Mouse (Mus musculus) MEL (cell line): ENCODE measurements around the gene Kcnk10. TPM values are rescaled to one million over a fixed set of nuclear protein-coding genes. Genes with fewer than 3 reads are reported as not detected.

Experiments used
- DNase-seq: peaks from one replicate; pipeline ENCODE4 v3.0.0; 2011; ENCODE audit warnings: low read depth, low spot score
- H3K27ac ChIP-seq: 2 replicates; pipeline ENCODE4 v1.5.1; 2012; ENCODE audit warnings: low read depth, mild to moderate bottlenecking, control low read depth, low read length, moderate library complexity; ENCODE audit not compliant: control insufficient read depth
- H3K27me3 ChIP-seq, 2 experiments: fragments of 150-350 bp in 1 of 2; sonication (generic) in 1 of 2; 2 replicates each; pipeline ENCODE4 v1.6.1; 2012; ENCODE audit warnings: low read length in 2 of 2, mild to moderate bottlenecking in 2 of 2, improper control_type of control experiment in 1 of 2, moderate library complexity in 1 of 2; ENCODE audit not compliant: insufficient read depth in 2 of 2, control insufficient read depth in 1 of 2
- H3K36me3 ChIP-seq, 2 experiments: 2 replicates each; pipeline ENCODE4 v1.6.1; 2012 to 2014; ENCODE audit warnings: low read length in 2 of 2, improper control_type of control experiment in 1 of 2, inconsistent platforms in 1 of 2, mild to moderate bottlenecking in 1 of 2; ENCODE audit not compliant: insufficient read depth in 2 of 2, control insufficient read depth in 1 of 2
- H3K4me1 ChIP-seq, 2 experiments: fragments of 150-350 bp in 1 of 2; sonication (generic) in 1 of 2; 2 replicates each; pipeline ENCODE4 v1.6.1; 2012; ENCODE audit warnings: low read length in 2 of 2, improper control_type of control experiment in 1 of 2, mild to moderate bottlenecking in 1 of 2; ENCODE audit not compliant: insufficient read depth in 2 of 2, control insufficient read depth in 1 of 2
- H3K4me3 ChIP-seq, 2 experiments: fragments of 150-350 bp in 1 of 2; sonication (generic) in 1 of 2; 2 replicates each; pipeline ENCODE4 v1.5.1; 2012; ENCODE audit warnings: low read depth in 2 of 2, low read length in 2 of 2, mild to moderate bottlenecking in 2 of 2, moderate library complexity in 2 of 2, control low read depth in 1 of 2, improper control_type of control experiment in 1 of 2; ENCODE audit not compliant: control insufficient read depth in 1 of 2, insufficient read depth in 1 of 2
- H3K79me2 ChIP-seq: 2 replicates; pipeline ENCODE4 v1.6.1; 2012; ENCODE audit warnings: mild to moderate bottlenecking, low read length, moderate library complexity; ENCODE audit not compliant: control insufficient read depth, poor library complexity, insufficient read depth
- H3K9ac ChIP-seq: 2 replicates; pipeline ENCODE4 v1.6.1; 2012; ENCODE audit warnings: low read depth, mild to moderate bottlenecking, control low read depth, low read length, moderate library complexity; ENCODE audit not compliant: control insufficient read depth, poor library complexity, severe bottlenecking
- H3K9me3 ChIP-seq: fragments of 150-350 bp; sonication (generic); replicated peaks from 2 replicates; pipeline ENCODE4 v1.6.1; 2012; ENCODE audit warnings: mild to moderate bottlenecking, low read length, improper control_type of control experiment, moderate library complexity; ENCODE audit not compliant: insufficient read depth
- CHD1 ChIP-seq: IDR thresholded peaks from 2 replicates; pipeline ENCODE4 v1.6.1; 2012; ENCODE audit warnings: low read depth, mild to moderate bottlenecking, inconsistent platforms, low read length, improper control_type of control experiment
- CTCF ChIP-seq, 3 experiments: IDR thresholded peaks in 2 of 3; conservative IDR thresholded peaks in 1 of 3; 2 replicates each; pipeline ENCODE4 v1.5.1; 2011 to 2012; ENCODE audit warnings: low read length in 3 of 3, low read depth in 2 of 3, mild to moderate bottlenecking in 2 of 3, improper control_type of control experiment in 1 of 3, inconsistent platforms in 1 of 3, mixed read lengths in 1 of 3, moderate library complexity in 1 of 3; ENCODE audit not compliant: control insufficient read depth in 1 of 3, insufficient read depth in 1 of 3, poor library complexity in 1 of 3, severe bottlenecking in 1 of 3
- E2F4 ChIP-seq: IDR thresholded peaks from 2 replicates; pipeline ENCODE4 v1.6.1; 2011; ENCODE audit warnings: low read depth, low read length, improper control_type of control experiment, borderline replicate concordance
- ELF1 ChIP-seq: IDR thresholded peaks from 2 replicates; pipeline ENCODE4 v1.6.1; 2014; ENCODE audit warnings: low read depth, mild to moderate bottlenecking, inconsistent platforms, low read length, improper control_type of control experiment, moderate library complexity
- ETS1 ChIP-seq: IDR thresholded peaks from 2 replicates; pipeline ENCODE4 v1.6.1; 2012; ENCODE audit warnings: low read depth, mild to moderate bottlenecking, inconsistent platforms, low read length, improper control_type of control experiment, moderate library complexity
- GATA1 ChIP-seq: IDR thresholded peaks from 2 replicates; pipeline ENCODE4 v1.6.1; 2011; ENCODE audit warnings: low read depth, low read length, improper control_type of control experiment
- HCFC1 ChIP-seq: IDR thresholded peaks from 2 replicates; pipeline ENCODE4 v1.6.1; 2012; ENCODE audit warnings: low read depth, mild to moderate bottlenecking, inconsistent platforms, low read length, improper control_type of control experiment, moderate library complexity
- JUND ChIP-seq: IDR thresholded peaks from 2 replicates; pipeline ENCODE4 v1.6.1; 2011; ENCODE audit warnings: low read depth, mild to moderate bottlenecking, improper control_type of control experiment, low read length
- MAX ChIP-seq: IDR thresholded peaks from 2 replicates; pipeline ENCODE4 v1.6.1; 2011; ENCODE audit warnings: low read length, improper control_type of control experiment
- MXI1 ChIP-seq: IDR thresholded peaks from 2 replicates; pipeline ENCODE4 v1.6.1; 2011; ENCODE audit warnings: mild to moderate bottlenecking, low read depth, low read length, improper control_type of control experiment
- MYB ChIP-seq: IDR thresholded peaks from 2 replicates; pipeline ENCODE4 v1.6.1; 2011; ENCODE audit warnings: mild to moderate bottlenecking, low read depth, low read length, improper control_type of control experiment
- POLR2A ChIP-seq, 2 experiments: IDR thresholded peaks; 2 replicates each; pipeline ENCODE4 v1.6.1; 2011 to 2012; ENCODE audit warnings: low read length in 2 of 2, mild to moderate bottlenecking in 2 of 2, control low read depth in 1 of 2, improper control_type of control experiment in 1 of 2, low read depth in 1 of 2, moderate library complexity in 1 of 2; ENCODE audit not compliant: control insufficient read depth in 1 of 2, insufficient read depth in 1 of 2, poor library complexity in 1 of 2
- POLR2AphosphoS5 ChIP-seq: IDR thresholded peaks from 2 replicates; pipeline ENCODE4 v1.6.1; 2012; ENCODE audit warnings: low read depth, borderline replicate concordance, mild to moderate bottlenecking, inconsistent platforms, low read length, moderate library complexity, mixed read lengths
- RAD21 ChIP-seq: IDR thresholded peaks from 2 replicates; pipeline ENCODE4 v1.6.1; 2011; ENCODE audit warnings: mild to moderate bottlenecking, low read depth, low read length, improper control_type of control experiment
- SIN3A ChIP-seq: IDR thresholded peaks from 2 replicates; pipeline ENCODE4 v1.6.1; 2012; ENCODE audit warnings: low read length, improper control_type of control experiment, inconsistent platforms
- TAL1 ChIP-seq: IDR thresholded peaks from 2 replicates; pipeline ENCODE4 v1.6.1; 2012; ENCODE audit warnings: mild to moderate bottlenecking, inconsistent platforms, low read length, moderate library complexity, mixed read lengths
- USF2 ChIP-seq, 2 experiments: IDR thresholded peaks; 2 replicates each; pipeline ENCODE4 v1.6.1; 2011 to 2012; ENCODE audit warnings: improper control_type of control experiment in 2 of 2, low read length in 2 of 2, borderline replicate concordance in 1 of 2, inconsistent platforms in 1 of 2, low read depth in 1 of 2, mild to moderate bottlenecking in 1 of 2; ENCODE audit not compliant: insufficient read depth in 1 of 2
- ZC3H11A ChIP-seq: IDR thresholded peaks from 2 replicates; pipeline ENCODE4 v1.6.1; 2012; ENCODE audit warnings: low read depth, mild to moderate bottlenecking, inconsistent platforms, low read length, improper control_type of control experiment
- ZKSCAN1 ChIP-seq: IDR thresholded peaks from 2 replicates; pipeline ENCODE4 v1.6.1; 2012; ENCODE audit warnings: low read depth, mild to moderate bottlenecking, inconsistent platforms, low read length, improper control_type of control experiment, moderate library complexity
- ZMIZ1 ChIP-seq: IDR thresholded peaks from 2 replicates; pipeline ENCODE4 v1.6.1; 2012; ENCODE audit warnings: low read depth, mild to moderate bottlenecking, inconsistent platforms, low read length, improper control_type of control experiment, moderate library complexity
- polyA plus RNA-seq, 2 experiments: library from polyadenylated mRNA; stranded (reverse) in 1 of 2; unstranded in 1 of 2; fragments of >175 nt in 1 of 2; fragments of >200 nt in 1 of 2; gene quantifications; 2 replicates each; pipeline versions ENCODE4 v1.2.1 to v1.2.4; 2012; ENCODE audit warnings: low replicate concordance in 2 of 2, low read depth in 1 of 2; ENCODE audit not compliant: insufficient read length in 2 of 2, insufficient read depth in 1 of 2, missing spikeins in 1 of 2
- total RNA-seq: library from RNA; depleted of rRNA; stranded (reverse); fragments of 300-350 nt; gene quantifications from 2 replicates; pipeline ENCODE4 v1.2.3, GENCODE M21; 2012

Gene Kcnk10
- total and polyA plus RNA-seq, 3 experiments: not detected

DNA sequence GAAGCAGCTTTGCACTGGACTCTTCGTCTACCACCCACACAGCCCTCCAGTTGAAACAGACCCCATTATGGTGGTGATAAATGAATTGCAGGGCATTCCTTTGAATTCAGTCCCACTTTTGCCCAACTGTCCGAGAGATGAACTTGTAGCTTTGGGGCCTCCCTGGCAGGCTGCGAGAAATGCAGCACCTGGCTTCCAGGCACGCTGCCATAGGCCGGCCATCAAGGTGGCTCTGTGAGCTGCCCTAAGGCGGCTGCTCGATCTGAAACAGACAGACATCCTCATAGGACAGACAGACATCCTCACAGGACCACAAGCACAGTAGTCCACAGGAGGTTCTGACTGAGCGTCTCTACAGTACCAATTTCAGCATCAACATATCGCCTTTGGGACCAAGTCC, 30.0 kb downstream of the Kcnk10 start:
- no peak overlapping the region for H3K27ac ChIP-seq
- H3K79me2 ChIP-seq: no peaks in the 10 kb centered on the region
- TF ChIP-seq JUND (no peak), GATA1 (no peak), USF2 (IDR thresholded peaks at IDR 0.05; ENCODE audit: borderline replicate concordance in 1 of 2, insufficient read depth in 1 of 2, low read depth in 1 of 2, low read length in 2 of 2) (no peak), ZMIZ1 (no peak), POLR2AphosphoS5 (no peak), E2F4 (no peak), CTCF (IDR thresholded peaks at IDR 0.05 in 2 of 3, conservative IDR thresholded peaks at IDR 0.05 in 1 of 3; ENCODE audit: control insufficient read depth in 1 of 3, insufficient read depth in 1 of 3, low read depth in 2 of 3, low read length in 3 of 3, poor library complexity in 1 of 3, severe bottlenecking in 1 of 3) (no peak), ETS1 (no peak), ZKSCAN1 (no peak), CHD1 (no peak), TAL1 (no peak), MXI1 (no peak), POLR2A (IDR thresholded peaks at IDR 0.05; ENCODE audit: control insufficient read depth in 1 of 2, insufficient read depth in 1 of 2, low read depth in 1 of 2, low read length in 2 of 2, poor library complexity in 1 of 2) (no peak)
- TF ChIP-seq, all 39 proteins: peak for 0
- Histone ChIP-seq H3K9me3 (no peaks in the 10 kb centered on the region), H3K4me1 (no peaks in the 10 kb centered on the region), H3K27me3 (no peaks in the 10 kb centered on the region), H3K36me3 (no peaks in the 10 kb centered on the region), H3K9ac (no peak overlapping the region), H3K4me3 (no peak overlapping the region)
- DNase-seq: no peak

DNA sequence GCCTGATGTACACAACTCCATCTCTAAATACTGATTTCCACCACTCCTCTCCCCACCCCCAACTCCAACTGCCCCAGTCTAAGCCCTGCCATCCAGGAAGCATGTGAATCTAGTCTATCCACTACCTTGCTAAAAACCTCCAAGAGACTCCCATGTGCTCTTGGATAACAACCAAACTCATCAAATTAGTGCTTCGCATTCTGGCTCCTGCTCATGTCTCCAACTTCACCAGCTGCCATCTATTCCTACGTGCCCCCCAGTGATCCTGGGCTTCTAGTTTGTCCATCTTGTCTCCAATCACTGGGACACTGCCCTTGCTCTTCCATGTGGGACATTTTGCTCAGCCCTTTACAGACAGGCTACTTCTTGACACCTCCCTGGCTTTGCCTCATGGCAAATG, 32.2 kb downstream of the Kcnk10 start:
- H3K27ac ChIP-seq: no peak overlapping the region
- no peak overlapping the region for H3K4me3 ChIP-seq
- H3K9me3 ChIP-seq: no peaks in the 10 kb centered on the region
- H3K79me2 ChIP-seq: no peaks in the 10 kb centered on the region
- DNase-seq: no peak
- H3K27me3 ChIP-seq: no peaks in the 10 kb centered on the region
- TF ChIP-seq HCFC1 (no peak), CHD1 (no peak), MAX (no peak), RAD21 (no peak), SIN3A (no peak), ETS1 (no peak), USF2 (IDR thresholded peaks at IDR 0.05; ENCODE audit: borderline replicate concordance in 1 of 2, insufficient read depth in 1 of 2, low read depth in 1 of 2, low read length in 2 of 2) (no peak), ZMIZ1 (no peak), MYB (no peak), CTCF (IDR thresholded peaks at IDR 0.05 in 2 of 3, conservative IDR thresholded peaks at IDR 0.05 in 1 of 3; ENCODE audit: control insufficient read depth in 1 of 3, insufficient read depth in 1 of 3, low read depth in 2 of 3, low read length in 3 of 3, poor library complexity in 1 of 3, severe bottlenecking in 1 of 3) (no peak), ZC3H11A (no peak), ELF1 (no peak), ZKSCAN1 (no peak)
- no peak overlapping the region for H3K9ac ChIP-seq
- no peaks in the 10 kb centered on the region for H3K36me3 ChIP-seq
- no peaks in the 10 kb centered on the region for H3K4me1 ChIP-seq
